Mouse (Mus musculus): Measurements from ENCODE around the gene Krt24. TPM values are rescaled to one million over a fixed set of nuclear protein-coding genes. Genes with fewer than 3 reads are reported as not detected.

Gene Krt24
- not detected in 2 replicates for polyA plus RNA-seq (2014; fragmentation: Nextera tagmentation; extraction: Ambion mirVana)

GRCm38 (mm10) chr11:99284833-99285312 lies at the start of gene Krt24:
Gene Krt24 (minus strand): TSS chr11:99285262.
- H3K4me3 ChIP-seq (ENCODE audit: low read length) = no peak within 1 kb of the TSS
- H3K9me3 ChIP-seq (ENCODE audit: control insufficient read depth, low read length) = no peaks in the 10 kb centered on the region
- H3K36me3 ChIP-seq (ENCODE audit: control insufficient read depth, insufficient read depth, low read length) = no peaks in the 10 kb centered on the region
- H3K4me1 ChIP-seq (ENCODE audit: control insufficient read depth, insufficient read depth, low read length) = no peaks in the 10 kb centered on the region
- no peak within 1 kb of the TSS for H3K27ac ChIP-seq (ENCODE audit: low read depth, low read length)
- no peaks in the 10 kb centered on the region for H3K27me3 ChIP-seq (ENCODE audit: control insufficient read depth, insufficient read depth, low read length)
- 45% methylated on average over 11 of the region's 11 CpGs for WGBS
- no peak for ATAC-seq (ENCODE audit: low FRiP score, low TSS enrichment)
- H3K4me2 ChIP-seq (replicated peaks; ENCODE audit: low read depth, low read length) = no peak within 1 kb of the TSS
- no peak within 1 kb of the TSS for H3K9ac ChIP-seq (ENCODE audit: low read depth, low read length)

- Histone ChIP-seq H3K4me3 (ENCODE audit: low read length) (no peak overlapping the region), H3K27ac (ENCODE audit: low read depth, low read length) (no peak overlapping the region), H3K36me3 (ENCODE audit: control insufficient read depth, insufficient read depth, low read length) (no peaks in the 10 kb centered on the region), H3K9ac (ENCODE audit: low read depth, low read length) (no peak overlapping the region), H3K4me2 (replicated peaks; ENCODE audit: low read depth, low read length) (no peak overlapping the region), H3K4me1 (ENCODE audit: control insufficient read depth, insufficient read depth, low read length) (no peaks in the 10 kb centered on the region), H3K27me3 (ENCODE audit: control insufficient read depth, insufficient read depth, low read length) (no peaks in the 10 kb centered on the region), H3K9me3 (ENCODE audit: control insufficient read depth, low read length) (no peaks in the 10 kb centered on the region)
- WGBS = 46% methylated on average over 13 of the region's 13 CpGs
- ATAC-seq (ENCODE audit: low FRiP score, low TSS enrichment) = no peak
Observed at GRCm38 (mm10) chr11:99333426-99333825, 48.4 kb upstream of the Krt24 start.

- no peak for ATAC-seq (ENCODE audit: low FRiP score, low TSS enrichment)
- Histone ChIP-seq H3K27me3 (ENCODE audit: control insufficient read depth, insufficient read depth, low read length) (no peaks in the 10 kb centered on the region), H3K4me3 (ENCODE audit: low read length) (no peak overlapping the region), H3K36me3 (ENCODE audit: control insufficient read depth, insufficient read depth, low read length) (no peaks in the 10 kb centered on the region), H3K9ac (ENCODE audit: low read depth, low read length) (no peak overlapping the region), H3K4me1 (ENCODE audit: control insufficient read depth, insufficient read depth, low read length) (0 out of 2 replicates have a peak, but pooled peaks cover 4% of the 10 kb centered on the region), H3K27ac (ENCODE audit: low read depth, low read length) (no peak overlapping the region), H3K4me2 (replicated peaks; ENCODE audit: low read depth, low read length) (no peak overlapping the region), H3K9me3 (ENCODE audit: control insufficient read depth, low read length) (no peaks in the 10 kb centered on the region)
- WGBS = 72% methylated on average over 2 of the region's 2 CpGs
Observed at GRCm38 (mm10) chr11:99329655-99330054, 44.6 kb upstream of the Krt24 start.

GRCm38 (mm10) chr11:99322851-99323250 lies 37.8 kb upstream of the Krt24 start, which contains the start of gene Krt25:
Gene Krt25 (minus strand): TSS chr11:99322951.
- H3K9me3 ChIP-seq (ENCODE audit: control insufficient read depth, low read length) = no peaks in the 10 kb centered on the region
- H3K27ac ChIP-seq (ENCODE audit: low read depth, low read length) = no peak within 1 kb of the TSS
- 93% methylated on average over 11 of the region's 11 CpGs for WGBS
- 0 out of 2 replicates have a peak, but pooled peaks cover 3% of the 10 kb centered on the region for H3K4me1 ChIP-seq (ENCODE audit: control insufficient read depth, insufficient read depth, low read length)
- no peak for ATAC-seq (ENCODE audit: low FRiP score, low TSS enrichment)
- H3K4me2 ChIP-seq (replicated peaks; ENCODE audit: low read depth, low read length) = no peak within 1 kb of the TSS
- H3K4me3 ChIP-seq (ENCODE audit: low read length) = no peak within 1 kb of the TSS
- H3K9ac ChIP-seq (ENCODE audit: low read depth, low read length) = no peak within 1 kb of the TSS
- H3K36me3 ChIP-seq (ENCODE audit: control insufficient read depth, insufficient read depth, low read length) = no peaks in the 10 kb centered on the region
- H3K27me3 ChIP-seq (ENCODE audit: control insufficient read depth, insufficient read depth, low read length) = no peaks in the 10 kb centered on the region

- Histone ChIP-seq H3K36me3 (ENCODE audit: control insufficient read depth, insufficient read depth, low read length) (no peaks in the 10 kb centered on the region), H3K4me2 (replicated peaks; ENCODE audit: low read depth, low read length) (no peak overlapping the region), H3K9ac (ENCODE audit: low read depth, low read length) (no peak overlapping the region), H3K4me3 (ENCODE audit: low read length) (no peak overlapping the region), H3K27ac (ENCODE audit: low read depth, low read length) (no peak overlapping the region), H3K9me3 (ENCODE audit: control insufficient read depth, low read length) (no peaks in the 10 kb centered on the region), H3K27me3 (ENCODE audit: control insufficient read depth, insufficient read depth, low read length) (no peaks in the 10 kb centered on the region), H3K4me1 (ENCODE audit: control insufficient read depth, insufficient read depth, low read length) (no peaks in the 10 kb centered on the region)
- 87% methylated on average over 14 of the region's 14 CpGs for WGBS
- no peak for ATAC-seq (ENCODE audit: low FRiP score, low TSS enrichment)
Observed at GRCm38 (mm10) chr11:99321094-99321493, 36.0 kb upstream of the Krt24 start.

GRCm38 (mm10) chr11:99319127-99319526 lies 34.1 kb upstream of the Krt24 start:
- H3K4me2 ChIP-seq (replicated peaks; ENCODE audit: low read depth, low read length) = no peak overlapping the region
- no peak overlapping the region for H3K27ac ChIP-seq (ENCODE audit: low read depth, low read length)
- no peak for ATAC-seq (ENCODE audit: low FRiP score, low TSS enrichment)
- H3K27me3 ChIP-seq (ENCODE audit: control insufficient read depth, insufficient read depth, low read length) = no peaks in the 10 kb centered on the region
- H3K9ac ChIP-seq (ENCODE audit: low read depth, low read length) = no peak overlapping the region
- H3K4me1 ChIP-seq (ENCODE audit: control insufficient read depth, insufficient read depth, low read length) = no peaks in the 10 kb centered on the region
- 74% methylated on average over 9 of the region's 9 CpGs for WGBS
- no peaks in the 10 kb centered on the region for H3K36me3 ChIP-seq (ENCODE audit: control insufficient read depth, insufficient read depth, low read length)
- no peak overlapping the region for H3K4me3 ChIP-seq (ENCODE audit: low read length)
- no peaks in the 10 kb centered on the region for H3K9me3 ChIP-seq (ENCODE audit: control insufficient read depth, low read length)

GRCm38 (mm10) chr11:99316543-99316942 lies 31.5 kb upstream of the Krt24 start:
- 44% methylated on average over 8 of the region's 8 CpGs for WGBS
- no peaks in the 10 kb centered on the region for H3K27me3 ChIP-seq (ENCODE audit: control insufficient read depth, insufficient read depth, low read length)
- H3K9me3 ChIP-seq (ENCODE audit: control insufficient read depth, low read length) = no peaks in the 10 kb centered on the region
- H3K9ac ChIP-seq (ENCODE audit: low read depth, low read length) = no peak overlapping the region
- no peak overlapping the region for H3K4me2 ChIP-seq (replicated peaks; ENCODE audit: low read depth, low read length)
- no peaks in the 10 kb centered on the region for H3K4me1 ChIP-seq (ENCODE audit: control insufficient read depth, insufficient read depth, low read length)
- H3K27ac ChIP-seq (ENCODE audit: low read depth, low read length) = no peak overlapping the region
- H3K36me3 ChIP-seq (ENCODE audit: control insufficient read depth, insufficient read depth, low read length) = no peaks in the 10 kb centered on the region
- no peak for ATAC-seq (ENCODE audit: low FRiP score, low TSS enrichment)
- H3K4me3 ChIP-seq (ENCODE audit: low read length) = no peak overlapping the region

GRCm38 (mm10) chr11:99314594-99314993 lies 29.5 kb upstream of the Krt24 start:
- no peak for ATAC-seq (ENCODE audit: low FRiP score, low TSS enrichment)
- 88% methylated on average over 2 of the region's 2 CpGs for WGBS
- H3K4me2 ChIP-seq (replicated peaks; ENCODE audit: low read depth, low read length) = no peak overlapping the region
- H3K27me3 ChIP-seq (ENCODE audit: control insufficient read depth, insufficient read depth, low read length) = no peaks in the 10 kb centered on the region
- H3K4me1 ChIP-seq (ENCODE audit: control insufficient read depth, insufficient read depth, low read length) = no peaks in the 10 kb centered on the region
- H3K9ac ChIP-seq (ENCODE audit: low read depth, low read length) = no peak overlapping the region
- H3K27ac ChIP-seq (ENCODE audit: low read depth, low read length) = no peak overlapping the region
- H3K9me3 ChIP-seq (ENCODE audit: control insufficient read depth, low read length) = no peaks in the 10 kb centered on the region
- no peaks in the 10 kb centered on the region for H3K36me3 ChIP-seq (ENCODE audit: control insufficient read depth, insufficient read depth, low read length)
- H3K4me3 ChIP-seq (ENCODE audit: low read length) = no peak overlapping the region

GRCm38 (mm10) chr11:99310882-99311281 lies 25.8 kb upstream of the Krt24 start:
- H3K9me3 ChIP-seq (ENCODE audit: control insufficient read depth, low read length) = no peaks in the 10 kb centered on the region
- ATAC-seq (ENCODE audit: low FRiP score, low TSS enrichment) = no peak
- H3K27ac ChIP-seq (ENCODE audit: low read depth, low read length) = no peak overlapping the region
- no peaks in the 10 kb centered on the region for H3K4me1 ChIP-seq (ENCODE audit: control insufficient read depth, insufficient read depth, low read length)
- no peak overlapping the region for H3K4me2 ChIP-seq (replicated peaks; ENCODE audit: low read depth, low read length)
- no peaks in the 10 kb centered on the region for H3K36me3 ChIP-seq (ENCODE audit: control insufficient read depth, insufficient read depth, low read length)
- H3K27me3 ChIP-seq (ENCODE audit: control insufficient read depth, insufficient read depth, low read length) = no peaks in the 10 kb centered on the region
- H3K9ac ChIP-seq (ENCODE audit: low read depth, low read length) = no peak overlapping the region
- 74% methylated on average over 1 of the region's 1 CpGs for WGBS
- H3K4me3 ChIP-seq (ENCODE audit: low read length) = no peak overlapping the region
